Mouse (Mus musculus) adipose tissue, adult 10 weeks (tissue): Measurements from ENCODE around the gene Slc9a3. TPM values are rescaled to one million over a fixed set of nuclear protein-coding genes. Genes with fewer than 3 reads are reported as not detected.

Source experiments
- polyA plus RNA-seq: library from polyadenylated mRNA; stranded (reverse); fragments of 350-450 nt; fragmentation: Illumina TruSeq; extraction: RNeasy Lipid Tissue Mini Kit (QIAGEN cat#74804); gene quantifications from one replicate; pipeline ENCODE4 v1.2.3, GENCODE M21; 2014; ENCODE audit warnings: low read depth, low replicate concordance

Slc9a3 gene
- 5.0 TPM for polyA plus RNA-seq

GRCm38 (mm10) chr13:74121141-74121602 is at the start of gene Slc9a3:
Slc9a3 (plus strand) TSS chr13:74121457.

GRCm38 (mm10) chr13:74208317-74208985 is 87.2 kb downstream of the Slc9a3 start, which contains the start of gene Exoc3:
Exoc3 (minus strand) TSS chr13:74208732.

Other genes with a start within 250 kb of the Slc9a3 start
- 1.2 TPM for gene Trip13, start 183.7 kb upstream of the Slc9a3 start, polyA plus RNA-seq
- 31.8 TPM for gene Brd9, start 183.6 kb upstream of the Slc9a3 start, polyA plus RNA-seq
- gene Zdhhc11, start 157.6 kb upstream of the Slc9a3 start, polyA plus RNA-seq, result 0.71 TPM
- gene Tppp, start 112.0 kb upstream of the Slc9a3 start, polyA plus RNA-seq, result 16.3 TPM
- 6.2 TPM for gene Cep72, start 59.2 kb upstream of the Slc9a3 start, polyA plus RNA-seq
- gene Exoc3, start 87.3 kb downstream of the Slc9a3 start, polyA plus RNA-seq, result 26.5 TPM
- 0.20 TPM for gene Ahrr, start 170.9 kb downstream of the Slc9a3 start, polyA plus RNA-seq
- 112 TPM for gene Pdcd6, start 196.1 kb downstream of the Slc9a3 start, polyA plus RNA-seq
- gene Sdha, start 228.8 kb downstream of the Slc9a3 start, polyA plus RNA-seq, result 230 TPM
- gene Ccdc127, start 228.9 kb downstream of the Slc9a3 start, polyA plus RNA-seq, result 28.2 TPM
- 0.79 TPM for gene Lrrc14b, start 242.5 kb downstream of the Slc9a3 start, polyA plus RNA-seq